Mouse (Mus musculus): ENCODE results near the gene Cct7.

DNA sequence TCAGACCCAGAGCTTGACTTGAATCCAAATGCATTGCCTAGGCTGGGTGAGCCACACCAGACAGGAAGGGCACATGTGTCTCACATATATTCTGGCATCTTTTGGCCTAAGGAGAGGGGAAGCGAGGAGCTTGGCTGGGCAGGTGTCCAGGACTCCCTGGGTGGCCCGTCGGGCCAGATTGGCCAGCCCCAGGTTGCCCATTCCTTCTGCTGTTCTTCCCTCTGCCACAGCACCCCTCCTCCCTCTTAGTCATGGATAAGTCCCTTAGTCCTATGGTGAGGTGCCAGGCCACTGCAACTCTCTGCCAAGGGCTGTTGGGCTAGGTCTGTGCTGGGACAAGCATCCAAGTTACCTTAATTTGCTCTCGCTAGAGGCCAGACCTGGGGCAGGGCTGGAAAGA is 64.6 kb downstream of the Cct7 start:
- TF ChIP-seq E2F4 (IDR thresholded peaks at IDR 0.05; ENCODE audit: insufficient read depth): no peak
- no peak for TF ChIP-seq POLR2A (IDR thresholded peaks at IDR 0.05; ENCODE audit: insufficient read length, low read depth)
- TF ChIP-seq POLR2AphosphoS2 (IDR thresholded peaks at IDR 0.05; ENCODE audit: insufficient read length, low read depth): no peak
- no peak for TF ChIP-seq USF1 (IDR thresholded peaks at IDR 0.05; ENCODE audit: low read depth)
- TF ChIP-seq MAX (IDR thresholded peaks at IDR 0.05; ENCODE audit: low read depth): no peak
- TF ChIP-seq REST (IDR thresholded peaks at IDR 0.05; ENCODE audit: insufficient read depth, insufficient read length): no peak
- TF ChIP-seq TCF12 (IDR thresholded peaks at IDR 0.05; ENCODE audit: insufficient read depth, poor library complexity, severe bottlenecking): no peak
- no peak for TF ChIP-seq MYOD1 (IDR thresholded peaks at IDR 0.05; ENCODE audit: control insufficient read depth in 1 of 3, insufficient read length in 2 of 3, low read depth in 2 of 3)

Data from myocyte (in vitro differentiated cells).